Mouse (Mus musculus): ENCODE results near the gene Amn. TPM values are rescaled to one million over a fixed set of nuclear protein-coding genes. Genes with fewer than 3 reads are reported as not detected.

Amn gene
- total and polyA plus RNA-seq, 2 experiments from 2014 or later, result 65.8 to 82.7 TPM

- no peak for TF ChIP-seq CTCF (IDR thresholded peaks at IDR 0.05)
- no peak overlapping the region for H3K9ac ChIP-seq (replicated peaks; ENCODE audit: low read length, poor library complexity, severe bottlenecking)
- H3K4me3 ChIP-seq (ENCODE audit: low read depth, low read length), result no peak overlapping the region
- H3K9me3 ChIP-seq (ENCODE audit: low read length), result no peaks in the 10 kb centered on the region
- H3K4me2 ChIP-seq (ENCODE audit: low read depth, low read length, poor library complexity, severe bottlenecking), result no peak overlapping the region
- DNase-seq (ENCODE audit: low spot score) (no peak), ATAC-seq (ENCODE audit: low FRiP score) (no peak)
- WGBS, result 94% methylated on average over 12 of the region's 12 CpGs
- no peaks in the 10 kb centered on the region for H3K4me1 ChIP-seq (ENCODE audit: insufficient read depth, low read length)
- peaks cover 78% of the 10 kb centered on the region for H3K36me3 ChIP-seq (ENCODE audit: insufficient read depth, low read length)
- no peak overlapping the region for H3K27ac ChIP-seq (ENCODE audit: low read depth, low read length)
- no peaks in the 10 kb centered on the region for H3K27me3 ChIP-seq (ENCODE audit: insufficient read depth, low read length)
Observed at GRCm38 (mm10) chr12:111324949-111325348, 54.1 kb downstream of the Amn start.

GRCm38 (mm10) chr12:111325744-111326424, 55.0 kb downstream of the Amn start:
- no peaks in the 10 kb centered on the region for H3K4me1 ChIP-seq (ENCODE audit: insufficient read depth, low read length)
- H3K4me2 ChIP-seq (ENCODE audit: low read depth, low read length, poor library complexity, severe bottlenecking), result no peak overlapping the region
- 95% methylated on average over 18 of the region's 18 CpGs for WGBS
- ATAC-seq (ENCODE audit: low FRiP score), result no peak
- no peak overlapping the region for H3K9ac ChIP-seq (replicated peaks; ENCODE audit: low read length, poor library complexity, severe bottlenecking)
- no peak overlapping the region for H3K4me3 ChIP-seq (ENCODE audit: low read depth, low read length)
- peaks cover 73% of the 10 kb centered on the region for H3K36me3 ChIP-seq (ENCODE audit: insufficient read depth, low read length)
- H3K27me3 ChIP-seq (ENCODE audit: insufficient read depth, low read length), result no peaks in the 10 kb centered on the region
- no peak for DNase-seq (ENCODE audit: low spot score)
- no peaks in the 10 kb centered on the region for H3K9me3 ChIP-seq (ENCODE audit: low read length)
- H3K27ac ChIP-seq (ENCODE audit: low read depth, low read length), result no peak overlapping the region
- no peak for TF ChIP-seq CTCF (IDR thresholded peaks at IDR 0.05)

Other genes with a start within 250 kb of the Amn start
- gene Rcor1, start 231.7 kb upstream of the Amn start, total RNA-seq (2014; rRNA removed), result 11.3 and 14.9 TPM in 2 replicates
- gene Rcor1, start 231.7 kb upstream of the Amn start, polyA plus RNA-seq (2015; fragmentation: Nextera tagmentation; extraction: Ambion mirVana), result 2.5 and 2.7 TPM in 2 replicates
- 39.1 and 40.2 TPM in 2 replicates for gene Traf3, start 104.7 kb upstream of the Amn start, total RNA-seq (2014; rRNA removed)
- 13.0 and 14.9 TPM in 2 replicates for gene Traf3, start 104.7 kb upstream of the Amn start, polyA plus RNA-seq (2015; fragmentation: Nextera tagmentation; extraction: Ambion mirVana)
- gene 4930595D18Rik, start 86.6 kb upstream of the Amn start, total RNA-seq (2014; rRNA removed), result not detected in 2 replicates
- 0.20 TPM in 1 of 2 replicates, not detected in the other for gene 4930595D18Rik, start 86.6 kb upstream of the Amn start, polyA plus RNA-seq (2015; fragmentation: Nextera tagmentation; extraction: Ambion mirVana)
- gene Cdc42bpb, start 106.6 kb downstream of the Amn start, total RNA-seq (2014; rRNA removed), result 190 and 259 TPM in 2 replicates
- gene Cdc42bpb, start 106.6 kb downstream of the Amn start, polyA plus RNA-seq (2015; fragmentation: Nextera tagmentation; extraction: Ambion mirVana), result 35.4 and 36.4 TPM in 2 replicates
- gene Lbhd2, start 135.7 kb downstream of the Amn start, total RNA-seq (2014; rRNA removed), result 4.4 and 6.4 TPM in 2 replicates
- 18.2 and 19.9 TPM in 2 replicates for gene Lbhd2, start 135.7 kb downstream of the Amn start, polyA plus RNA-seq (2015; fragmentation: Nextera tagmentation; extraction: Ambion mirVana)
- gene Exoc3l4, start 145.9 kb downstream of the Amn start, total RNA-seq (2014; rRNA removed), result 2.4 and 3.3 TPM in 2 replicates
- gene Exoc3l4, start 145.9 kb downstream of the Amn start, polyA plus RNA-seq (2015; fragmentation: Nextera tagmentation; extraction: Ambion mirVana), result 1.7 and 2.8 TPM in 2 replicates
- gene Tnfaip2, start 171.4 kb downstream of the Amn start, total RNA-seq (2014; rRNA removed), result 1.5 and 3.8 TPM in 2 replicates
- 0.38 and 0.49 TPM in 2 replicates for gene Tnfaip2, start 171.4 kb downstream of the Amn start, polyA plus RNA-seq (2015; fragmentation: Nextera tagmentation; extraction: Ambion mirVana)
- 9.6 and 12.6 TPM in 2 replicates for gene Gm266, start 214.7 kb downstream of the Amn start, total RNA-seq (2014; rRNA removed)
- 8.4 and 9.7 TPM in 2 replicates for gene Gm266, start 214.7 kb downstream of the Amn start, polyA plus RNA-seq (2015; fragmentation: Nextera tagmentation; extraction: Ambion mirVana)